In the genomic region with DNA sequence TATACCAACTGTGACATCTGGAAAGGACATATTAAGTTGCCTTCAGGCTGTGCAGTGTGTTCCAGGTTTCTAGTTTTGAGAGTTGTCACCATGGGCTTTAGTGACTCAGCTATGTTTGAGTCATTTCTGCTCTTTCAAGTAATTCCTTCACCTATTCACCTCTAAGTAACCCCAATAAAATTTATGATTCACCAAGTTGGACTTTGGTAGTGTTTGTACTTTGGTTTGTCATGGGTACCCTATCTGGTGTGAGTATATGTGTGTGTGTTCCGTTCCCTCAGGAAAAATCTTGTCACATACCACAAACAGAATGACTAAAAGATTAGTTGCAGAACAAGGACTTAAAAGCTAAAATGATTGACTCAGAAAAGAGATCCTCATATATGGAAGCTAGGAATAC, we compare ENCODE assay signal across 27 mouse cellular contexts.
A peak's percentile ranks its signal among the peaks of the same experiment; 100 is the strongest.
DNase-seq lines count a peak whose midpoint lies in the region; ATAC-seq and TF ChIP-seq lines count a peak whose summit lies in the region.
"Had no signal": no experiment of that assay in that cellular context is flagged by ENCODE, and none has a peak within 500 bp of the region (broad histone marks: within the 10 kb centered on the region; RNA-seq: fewer than 3 reads in every experiment).

No protein-coding gene starts in this region.

- H3K9ac ChIP-seq in kidney, embryonic 14.5 days (ENCODE audit: low read depth, low read length) = no peak overlapping the region
- H3K9ac ChIP-seq in intestine, embryonic 14.5 days (ENCODE audit: low read length) = no peak overlapping the region
- H3K9ac ChIP-seq in intestine, postnatal 0 days (ENCODE audit: low read depth, low read length) = no peak overlapping the region
- H3K9ac ChIP-seq: embryonic facial prominence, embryonic 12.5 days; embryonic facial prominence, embryonic 15.5 days; forebrain, postnatal 0 days; heart, embryonic 12.5 days; heart, embryonic 15.5 days; hindbrain, embryonic 14.5 days had no signal

- H3K4me2 ChIP-seq in kidney, embryonic 14.5 days (replicated peaks; ENCODE audit: low read depth, low read length) = no peak overlapping the region
- no peak overlapping the region for H3K4me2 ChIP-seq in intestine, embryonic 14.5 days (ENCODE audit: low read length)
- no peak overlapping the region for H3K4me2 ChIP-seq in intestine, postnatal 0 days (replicated peaks; ENCODE audit: low read depth)
- H3K4me2 ChIP-seq: embryonic facial prominence, embryonic 12.5 days; embryonic facial prominence, embryonic 15.5 days; heart, embryonic 12.5 days; heart, embryonic 15.5 days; hindbrain, embryonic 14.5 days had no signal

- no peaks in the 10 kb centered on the region for H3K27me3 ChIP-seq in kidney, adult 2 months (replicated peaks; ENCODE audit: control insufficient read depth, insufficient read depth, low read length)
- no peaks in the 10 kb centered on the region for H3K27me3 ChIP-seq in kidney, embryonic 14.5 days (ENCODE audit: control insufficient read depth, insufficient read depth, low read length)
- no peaks in the 10 kb centered on the region for H3K27me3 ChIP-seq in C2C12 (ENCODE audit: control insufficient read depth, insufficient read depth, insufficient read length)
- no peaks in the 10 kb centered on the region for H3K27me3 ChIP-seq in intestine, embryonic 14.5 days (replicated peaks; ENCODE audit: control insufficient read depth, insufficient read depth, low read length)
- H3K27me3 ChIP-seq in intestine, postnatal 0 days (replicated peaks; ENCODE audit: control insufficient read depth, insufficient read depth, low read length) = no peaks in the 10 kb centered on the region
- H3K27me3 ChIP-seq in heart, embryonic 10.5 days (ENCODE audit: insufficient read depth, poor library complexity, severe bottlenecking) = no peaks in the 10 kb centered on the region
- H3K27me3 ChIP-seq: embryonic facial prominence, embryonic 12.5 days; embryonic facial prominence, embryonic 15.5 days; heart, embryonic 12.5 days; heart, embryonic 15.5 days had no signal

- WGBS in kidney, adult 2 months = 70% methylated on average over 1 of the region's 1 CpGs
- WGBS in kidney, embryonic 14.5 days = 95% methylated on average over 1 of the region's 1 CpGs
- WGBS in intestine, embryonic 14.5 days = 68% methylated on average over 1 of the region's 1 CpGs
- WGBS in intestine, postnatal 0 days = 47% methylated on average over 1 of the region's 1 CpGs
- 84% methylated on average over 1 of the region's 1 CpGs for WGBS in heart, embryonic 10.5 days

- H3K27ac ChIP-seq in kidney, adult 2 months (ENCODE audit: insufficient read depth, low read depth, low read length) = no peak overlapping the region
- no peak overlapping the region for H3K27ac ChIP-seq in kidney, embryonic 14.5 days (ENCODE audit: low read depth, low read length)
- no peak overlapping the region for H3K27ac ChIP-seq in intestine, embryonic 14.5 days (ENCODE audit: low read depth)
- no peak overlapping the region for H3K27ac ChIP-seq in intestine, postnatal 0 days (ENCODE audit: low read depth, low read length)
- no peak overlapping the region for H3K27ac ChIP-seq in heart, embryonic 10.5 days
- H3K27ac ChIP-seq: embryonic facial prominence, embryonic 12.5 days; embryonic facial prominence, embryonic 15.5 days; gastrocnemius, adult 2 months; heart, embryonic 15.5 days; hindbrain, embryonic 14.5 days; hindbrain, postnatal 0 days had no signal

- no peaks in the 10 kb centered on the region for H3K79me3 ChIP-seq in C2C12 (ENCODE audit: low read depth)

- ATAC-seq in kidney, embryonic 14.5 days (ENCODE audit: low FRiP score, low TSS enrichment) = no peak
- ATAC-seq in intestine, embryonic 14.5 days (replicated peaks; ENCODE audit: low FRiP score, low TSS enrichment, low read depth) = peak; percentile 66; the same call in 1 of the 2 replicates
- ATAC-seq in intestine, postnatal 0 days = peak; percentile 81
- ATAC-seq: forebrain, embryonic 14.5 days; forebrain, postnatal 0 days; hindbrain, postnatal 0 days; inflammation-experienced regulatory T-cells, adult 6 months had no signal

- no peak for TF ChIP-seq POLR2A in kidney, adult 2 months (IDR thresholded peaks at IDR 0.05; ENCODE audit: low read depth, low read length)

- no peaks in the 10 kb centered on the region for H3K79me2 ChIP-seq in C2C12 (ENCODE audit: control insufficient read depth, insufficient read depth)

- no peaks in the 10 kb centered on the region for H3K4me1 ChIP-seq in kidney, adult 2 months (ENCODE audit: control insufficient read depth, insufficient read depth, low read length)
- no peaks in the 10 kb centered on the region for H3K4me1 ChIP-seq in kidney, embryonic 14.5 days (ENCODE audit: control insufficient read depth, insufficient read depth, low read length)
- no peaks in the 10 kb centered on the region for H3K4me1 ChIP-seq in intestine, embryonic 14.5 days (replicated peaks; ENCODE audit: control insufficient read depth, insufficient read depth, low read length)
- H3K4me1 ChIP-seq in intestine, postnatal 0 days (replicated peaks; ENCODE audit: control insufficient read depth, insufficient read depth, low read length) = no peaks in the 10 kb centered on the region
- no peaks in the 10 kb centered on the region for H3K4me1 ChIP-seq in heart, embryonic 10.5 days
- H3K4me1 ChIP-seq: embryonic facial prominence, embryonic 12.5 days; embryonic facial prominence, embryonic 15.5 days; heart, embryonic 12.5 days; heart, embryonic 15.5 days had no signal

- no peaks in the 10 kb centered on the region for H3K9me3 ChIP-seq in kidney, embryonic 14.5 days (ENCODE audit: control insufficient read depth, low read length)
- no peaks in the 10 kb centered on the region for H3K9me3 ChIP-seq in intestine, embryonic 14.5 days (ENCODE audit: control insufficient read depth, low read length)
- no peaks in the 10 kb centered on the region for H3K9me3 ChIP-seq in intestine, postnatal 0 days (ENCODE audit: control insufficient read depth)
- no peaks in the 10 kb centered on the region for H3K9me3 ChIP-seq in heart, embryonic 10.5 days
- H3K9me3 ChIP-seq: embryonic facial prominence, embryonic 12.5 days; embryonic facial prominence, embryonic 15.5 days; heart, embryonic 12.5 days; heart, embryonic 15.5 days had no signal

- no peak overlapping the region for H3ac ChIP-seq in C2C12 (ENCODE audit: control insufficient read depth, insufficient read length, low read depth)

- H3K36me3 ChIP-seq in kidney, adult 2 months (ENCODE audit: control insufficient read depth, insufficient read depth, low read length) = no peaks in the 10 kb centered on the region
- H3K36me3 ChIP-seq in kidney, embryonic 14.5 days (ENCODE audit: control insufficient read depth, insufficient read depth, low read length) = no peaks in the 10 kb centered on the region
- H3K36me3 ChIP-seq in C2C12 (ENCODE audit: control insufficient read depth, insufficient read depth) = no peaks in the 10 kb centered on the region
- H3K36me3 ChIP-seq in intestine, embryonic 14.5 days (ENCODE audit: control insufficient read depth, insufficient read depth, low read length) = no peaks in the 10 kb centered on the region
- no peaks in the 10 kb centered on the region for H3K36me3 ChIP-seq in intestine, postnatal 0 days (ENCODE audit: control insufficient read depth, insufficient read depth)
- no peaks in the 10 kb centered on the region for H3K36me3 ChIP-seq in heart, embryonic 10.5 days
- H3K36me3 ChIP-seq: embryonic facial prominence, embryonic 12.5 days; embryonic facial prominence, embryonic 15.5 days; heart, embryonic 12.5 days; heart, embryonic 15.5 days had no signal

- H3K4me3 ChIP-seq in kidney, adult 2 months (ENCODE audit: insufficient read depth, low read depth, low read length) = no peak overlapping the region
- no peak overlapping the region for H3K4me3 ChIP-seq in kidney, embryonic 14.5 days (ENCODE audit: low read length)
- no peak overlapping the region for H3K4me3 ChIP-seq in C2C12 (ENCODE audit: insufficient read depth, poor library complexity, severe bottlenecking)
- no peak overlapping the region for H3K4me3 ChIP-seq in intestine, embryonic 14.5 days (ENCODE audit: low read depth, low read length)
- H3K4me3 ChIP-seq in intestine, postnatal 0 days (ENCODE audit: low read depth, low read length) = no peak overlapping the region
- H3K4me3 ChIP-seq in heart, embryonic 10.5 days = no peak overlapping the region
- H3K4me3 ChIP-seq: embryonic facial prominence, embryonic 12.5 days; embryonic facial prominence, embryonic 15.5 days; gastrocnemius, adult 2 months; heart, embryonic 12.5 days; heart, embryonic 15.5 days had no signal

- TF ChIP-seq CTCF in kidney, adult 2 months (conservative IDR thresholded peaks at IDR 0.05; ENCODE audit: insufficient read depth, insufficient read length, low read depth, low read length) = no peak
- no peak for TF ChIP-seq CTCF in C2C12 (IDR thresholded peaks at IDR 0.05; ENCODE audit: control insufficient read depth, insufficient read depth, insufficient read length)
- no peak for TF ChIP-seq CTCF in intestine, postnatal 0 days (IDR thresholded peaks at IDR 0.05; ENCODE audit: low read depth)

- peak; percentile 2 for DNase-seq in kidney, adult 2 months
- no peak for DNase-seq in intestine, embryonic 14.5 days (ENCODE audit: low spot score)
- no peak for DNase-seq in heart, embryonic 10.5 days (ENCODE audit: low spot score)
- DNase-seq in heart, postnatal 4 days = no peak
- no peak for DNase-seq in spleen, adult 18-20 months
- DNase-seq: adrenal gland, adult 2 months; adrenal gland, postnatal 25 days; cerebellum, adult 18-20 months; cerebellum, adult 9-11 months; cerebellum, postnatal 25 days; forebrain, postnatal 0 days; gastrocnemius, adult 2 months; gastrocnemius, postnatal 14 days; heart, adult 11 months; heart, postnatal 10 days; heart, postnatal 36 days had no signal

TF ChIP-seq in C2C12, 6 proteins besides CTCF, POLR2A, EP300 and RAD21:
- TF ChIP-seq FOSL1 (IDR thresholded peaks at IDR 0.05; ENCODE audit: insufficient read depth, low read length, poor library complexity, severe bottlenecking) (peak; percentile 73), USF1 (IDR thresholded peaks at IDR 0.05; ENCODE audit: low read depth) (no peak)
